Mouse (Mus musculus) brain, adult 2 months (tissue): ENCODE results near the gene Olfr895.

Source experiments
- DNase-seq: peaks from one replicate; pipeline ENCODE4 v3.0.0; 2011; ENCODE audit warnings: low read depth, low spot score

The Olfr895 gene

DNA sequence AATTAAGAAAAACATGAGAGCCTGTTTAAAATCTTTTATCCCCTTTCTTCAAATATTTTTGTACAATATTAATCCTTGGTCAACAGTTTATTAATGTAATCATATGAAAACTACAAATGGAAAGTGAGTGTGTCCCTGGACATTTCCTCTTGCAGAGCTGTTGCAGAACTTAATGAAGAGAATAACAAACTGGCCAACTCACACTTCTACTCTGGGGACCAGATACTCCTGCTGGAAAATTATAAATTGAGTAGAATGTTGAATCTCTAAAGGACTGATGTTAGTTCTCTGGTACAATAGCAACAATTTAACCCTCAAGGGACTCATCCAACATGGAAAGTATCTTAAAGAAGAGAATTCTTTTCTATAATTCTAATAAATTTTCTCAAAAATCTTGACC lies at the start of gene Olfr895:
Olfr895 (plus strand) TSS at position 301 of the 400 bp plus-strand sequence.
- DNase-seq: no peak

DNA sequence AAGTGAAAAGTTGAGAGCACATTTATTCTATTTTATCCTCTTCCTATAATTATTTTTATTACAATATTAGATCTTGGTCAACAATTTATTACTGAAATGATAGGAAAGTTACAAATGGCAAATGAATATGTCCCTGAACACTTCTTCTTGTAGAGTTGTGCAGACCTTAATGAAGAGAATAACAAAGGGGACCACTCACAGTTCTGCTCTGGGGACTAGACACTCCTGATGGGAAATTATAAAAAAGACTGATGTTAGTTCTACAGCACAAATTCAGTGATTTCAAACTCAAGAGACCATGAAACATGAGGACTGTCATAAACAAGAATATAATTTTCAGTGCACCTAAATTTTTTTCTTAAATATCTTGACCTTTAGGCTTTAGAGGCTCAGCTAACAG lies 15.2 kb upstream of the Olfr895 start, which contains the start of gene Olfr143:
Olfr143 (plus strand) TSS at position 301 of the 400 bp plus-strand sequence.
- no peak for DNase-seq

DNA sequence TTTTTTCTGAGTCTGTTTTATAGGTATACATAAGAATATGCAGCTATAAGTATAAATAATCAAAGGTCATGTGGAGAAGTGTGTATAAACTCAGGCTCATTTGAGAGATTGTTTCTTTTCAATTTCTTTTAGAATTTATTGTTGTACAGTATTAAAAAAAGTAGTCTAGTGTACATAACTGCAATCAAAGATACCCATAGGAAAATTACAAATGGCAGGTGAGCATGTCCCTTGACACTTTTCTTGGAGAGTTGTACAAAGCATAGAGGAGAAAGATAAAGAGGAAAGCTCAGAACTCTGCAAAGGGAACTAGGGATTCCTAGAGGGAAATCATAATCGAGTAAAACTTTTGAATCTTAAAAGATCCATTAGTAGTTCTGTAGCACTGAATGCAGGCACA lies 23.2 kb downstream of the Olfr895 start, which contains the start of gene Olfr896-ps1:
Olfr896-ps1 (plus strand) TSS at position 301 of the 400 bp plus-strand sequence.
- no peak for DNase-seq
